Mouse (Mus musculus) right cerebral cortex, postnatal 10 days (tissue): Measurements from ENCODE around the gene Gm10310.
"Not testable (repeated sequence)": the region's sequence is repeated elsewhere in the genome, so short reads cannot be mapped to it uniquely, and the experiment has no call there.

ENCODE experiments used
- DNase-seq, 2 experiments: peaks; one replicate each; pipeline ENCODE4 v3.0.0; 2021; ENCODE audit warnings: low spot score in 2 of 2

Gm10310 gene

GRCm38 (mm10) chr10:129984962-129985361, at the start of gene Gm10310:
Gene Gm10310 (minus strand): TSS chr10:129985062.
- DNase-seq: not testable (repeated sequence)

DNA sequence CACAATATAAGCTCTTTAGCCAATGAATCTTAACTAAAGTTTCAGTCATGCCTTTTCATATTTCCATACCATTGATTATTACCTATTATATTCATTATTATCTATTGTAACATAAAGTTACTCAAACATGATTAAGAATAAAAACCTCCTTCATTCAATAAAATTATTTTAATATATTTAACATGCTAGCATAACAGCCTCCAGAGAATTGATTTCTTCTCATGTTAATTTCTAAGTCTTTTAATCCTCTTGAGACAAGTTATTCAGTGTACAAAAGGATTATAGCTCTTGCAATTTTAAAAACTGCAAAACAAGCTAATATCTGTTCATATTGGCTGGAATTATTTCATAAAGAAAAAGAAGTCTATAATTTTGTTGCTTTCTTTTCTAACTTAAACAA, 45.2 kb upstream of the Gm10310 start, which contains the start of gene Olfr821:
Gene Olfr821, plus strand, starts transcription at position 301 of the 400 bp plus-strand sequence.
- DNase-seq: no peak

DNA sequence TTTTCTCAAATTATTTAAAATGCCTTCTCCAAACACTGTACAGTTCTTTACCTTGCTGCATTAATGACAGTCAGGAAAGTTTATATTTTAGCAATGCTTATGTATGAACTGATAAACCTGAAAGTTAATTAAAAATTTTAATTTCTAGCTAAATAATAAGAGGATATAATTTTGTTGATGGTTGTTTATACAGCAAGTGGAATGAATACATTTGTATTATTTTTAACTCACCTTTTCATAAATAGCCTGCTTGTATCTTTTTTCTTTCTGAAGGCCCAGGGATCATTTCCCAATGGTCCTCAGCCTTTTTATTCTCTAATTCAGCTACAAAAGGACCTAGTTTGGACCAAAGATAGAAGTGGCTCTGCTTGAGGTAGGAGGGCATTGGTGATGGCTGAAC, 27.5 kb upstream of the Gm10310 start, which contains the start of gene Olfr820:
Gene Olfr820, plus strand, starts transcription at position 301 of the 400 bp plus-strand sequence.
- DNase-seq: no peak

DNA sequence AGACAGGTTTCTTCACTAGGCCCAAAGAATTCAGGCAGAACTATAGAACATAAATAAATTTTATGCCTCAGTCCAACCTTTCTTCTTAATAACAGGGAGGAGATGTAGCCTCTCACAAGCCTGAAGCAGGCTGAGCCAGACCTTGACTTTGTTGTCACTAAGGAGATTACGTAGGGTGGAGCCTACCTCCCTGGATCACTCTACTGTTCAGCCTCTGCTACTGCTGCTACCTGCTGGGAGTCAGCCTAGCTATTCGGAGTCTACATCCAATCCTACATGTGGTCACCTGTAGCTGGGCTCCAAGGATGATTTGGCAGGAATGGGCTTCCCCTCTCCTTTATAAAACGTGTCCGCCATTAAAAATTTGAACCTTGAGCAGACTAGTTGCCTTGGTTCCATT, 20.5 kb upstream of the Gm10310 start:
- DNase-seq: not testable (repeated sequence)

DNA sequence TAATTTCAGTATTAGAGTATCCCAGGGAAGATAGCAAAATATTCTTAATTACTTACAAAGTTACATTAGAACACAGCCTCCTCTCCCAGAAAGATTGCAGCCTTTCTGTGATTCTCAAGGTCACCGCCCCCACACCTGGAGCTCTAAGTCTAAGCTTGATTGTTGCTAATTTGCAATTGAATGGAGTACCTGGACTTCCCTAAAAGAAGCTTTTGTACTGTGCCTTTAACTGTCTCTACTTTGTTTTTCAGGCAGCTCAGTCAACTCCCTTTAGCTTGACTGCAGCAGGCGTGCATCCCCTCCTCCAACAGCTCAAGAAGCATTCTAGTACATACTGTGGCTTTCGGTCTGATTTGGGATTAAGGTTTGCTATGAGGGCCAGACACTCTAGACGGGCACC, 19.2 kb upstream of the Gm10310 start:
- DNase-seq: not testable (repeated sequence)

- DNase-seq: not testable (repeated sequence)
Observed at GRCm38 (mm10) chr10:129981867-129982266, 3.0 kb downstream of the Gm10310 start.

DNA sequence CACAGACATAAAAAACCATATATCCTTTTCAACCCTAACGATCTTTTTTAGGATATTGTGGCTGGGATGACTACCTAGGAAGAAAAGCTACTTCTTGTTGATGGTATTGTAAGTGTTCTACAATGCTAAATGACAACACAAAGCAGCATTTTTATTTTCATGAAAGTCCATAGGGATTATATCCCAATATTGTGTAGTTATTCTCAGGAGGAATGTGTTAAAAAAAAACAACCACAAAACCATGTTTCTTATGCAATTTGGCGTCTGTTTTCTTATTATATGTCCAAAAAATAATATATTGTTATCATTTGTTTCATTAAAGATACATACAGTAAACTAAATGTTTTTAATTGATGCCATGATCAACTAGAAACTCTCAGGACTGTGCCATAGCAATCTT, 8.8 kb downstream of the Gm10310 start, which contains the start of gene Olfr247:
Gene Olfr247, minus strand, starts transcription at position 101 of the 400 bp plus-strand sequence.
- DNase-seq: not testable (repeated sequence)

DNA sequence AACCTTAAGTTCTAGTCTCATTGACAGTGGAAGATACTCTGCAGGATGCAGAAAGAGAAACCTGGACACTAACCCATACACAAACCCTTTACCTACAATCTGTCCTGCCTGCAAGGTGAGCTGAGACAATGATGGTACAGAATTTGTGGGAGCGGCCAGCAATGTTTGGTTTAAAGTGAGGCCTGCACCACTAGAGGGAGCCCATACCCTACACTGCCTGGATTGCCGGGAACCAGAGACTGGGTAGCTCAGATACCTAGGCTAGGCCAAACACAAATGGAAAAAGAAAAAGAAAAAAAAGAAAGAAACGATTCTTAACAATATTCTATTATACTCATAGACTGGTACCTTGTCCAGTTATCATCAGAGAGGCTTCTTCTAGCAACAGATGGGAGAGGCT, 11.9 kb downstream of the Gm10310 start:
- not testable (repeated sequence) for DNase-seq

DNA sequence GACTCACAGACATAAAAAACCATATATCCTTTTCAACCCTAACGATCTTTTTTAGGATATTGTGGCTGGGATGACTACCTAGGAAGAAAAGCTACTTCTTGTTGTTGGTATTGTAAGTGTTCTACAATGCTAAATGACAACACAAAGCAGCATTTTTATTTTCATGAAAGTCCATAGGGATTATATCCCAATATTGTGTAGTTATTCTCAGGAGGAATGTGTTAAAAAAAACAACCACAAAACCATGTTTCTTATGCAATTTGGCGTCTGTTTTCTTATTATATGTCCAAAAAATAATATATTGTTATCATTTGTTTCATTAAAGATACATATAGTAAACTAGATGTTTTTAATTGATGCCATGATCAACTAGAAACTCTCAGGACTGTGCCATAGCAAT, 17.7 kb downstream of the Gm10310 start, which contains the start of gene Olfr819:
Gene Olfr819, minus strand, starts transcription at position 101 of the 400 bp plus-strand sequence.
- not testable (repeated sequence) for DNase-seq

- DNase-seq: not testable (repeated sequence)
Observed at GRCm38 (mm10) chr10:129966232-129966631, 18.6 kb downstream of the Gm10310 start.

GRCm38 (mm10) chr10:129949000-129949399, 35.9 kb downstream of the Gm10310 start, which contains the start of gene Olfr818:
Gene Olfr818 (minus strand): TSS chr10:129949100.
- DNase-seq: no peak
